Mouse (Mus musculus): ENCODE measurements at regions not wholly inside any gene's neighbourhood (a gene's known extent, or its start where the extent isn't known, plus 50 kb on each side); places are given as distances from the start of the nearest gene placed in this dataset.

- Histone ChIP-seq H3K4me1 (no peaks in the 10 kb centered on the region), H3K27ac (no peak overlapping the region), H3K36me3 (no peaks in the 10 kb centered on the region), H3K4me2 (no peak overlapping the region), H3K9me3 (no peaks in the 10 kb centered on the region), H3K9ac (no peak overlapping the region), H3K4me3 (replicated peaks) (no peak overlapping the region), H3K27me3 (replicated peaks) (no peaks in the 10 kb centered on the region)
- 51% methylated on average over 3 of the region's 3 CpGs for WGBS
- no peak for ATAC-seq (ENCODE audit: insufficient read depth, low FRiP score, low read depth)
Measured at GRCm38 (mm10) chr12:97953336-97953735, 305.9 kb downstream of the Galc start.

- no peaks in the 10 kb centered on the region for H3K4me1 ChIP-seq
- H3K4me2 ChIP-seq = no peak overlapping the region
- no peak overlapping the region for H3K4me3 ChIP-seq (replicated peaks)
- no peaks in the 10 kb centered on the region for H3K27me3 ChIP-seq (replicated peaks)
- 65% methylated on average over 8 of the region's 8 CpGs for WGBS
- H3K9me3 ChIP-seq = no peaks in the 10 kb centered on the region
- H3K27ac ChIP-seq = no peak overlapping the region
- H3K36me3 ChIP-seq = no peaks in the 10 kb centered on the region
- no peak overlapping the region for H3K9ac ChIP-seq
- ATAC-seq (ENCODE audit: insufficient read depth, low FRiP score, low read depth) = no peak
Measured at GRCm38 (mm10) chr12:97952204-97952603, 307.1 kb downstream of the Galc start.

- ATAC-seq (ENCODE audit: insufficient read depth, low FRiP score, low read depth) = no peak
- no peak overlapping the region for H3K27ac ChIP-seq
- 77% methylated on average over 3 of the region's 3 CpGs for WGBS
Measured at GRCm38 (mm10) chr12:97950072-97950471, 309.2 kb downstream of the Galc start.

GRCm38 (mm10) chr12:97947421-97947820 is 311.8 kb downstream of the Galc start:
- H3K4me1 ChIP-seq = no peaks in the 10 kb centered on the region
- no peak overlapping the region for H3K27ac ChIP-seq
- H3K4me2 ChIP-seq = no peak overlapping the region
- no peaks in the 10 kb centered on the region for H3K9me3 ChIP-seq
- no peak overlapping the region for H3K9ac ChIP-seq
- ATAC-seq (ENCODE audit: insufficient read depth, low FRiP score, low read depth) = no peak
- 64% methylated on average over 8 of the region's 8 CpGs for WGBS
- no peaks in the 10 kb centered on the region for H3K27me3 ChIP-seq (replicated peaks)
- no peaks in the 10 kb centered on the region for H3K36me3 ChIP-seq
- H3K4me3 ChIP-seq (replicated peaks) = no peak overlapping the region

More at GRCm38 (mm10) chr12:97950072-97950471, 309.2 kb downstream of the Galc start:
- H3K4me1 ChIP-seq = no peaks in the 10 kb centered on the region
- H3K4me2 ChIP-seq = no peak overlapping the region
- H3K9me3 ChIP-seq = no peaks in the 10 kb centered on the region
- H3K27me3 ChIP-seq (replicated peaks) = no peaks in the 10 kb centered on the region
- H3K36me3 ChIP-seq = no peaks in the 10 kb centered on the region
- no peak overlapping the region for H3K4me3 ChIP-seq (replicated peaks)
- no peak overlapping the region for H3K9ac ChIP-seq

- Histone ChIP-seq H3K4me1 (no peaks in the 10 kb centered on the region), H3K4me3 (replicated peaks) (no peak overlapping the region), H3K27ac (no peak overlapping the region), H3K4me2 (no peak overlapping the region), H3K9me3 (no peaks in the 10 kb centered on the region), H3K36me3 (no peaks in the 10 kb centered on the region), H3K27me3 (replicated peaks) (no peaks in the 10 kb centered on the region), H3K9ac (no peak overlapping the region)
- 65% methylated on average over 5 of the region's 5 CpGs for WGBS
- no peak for ATAC-seq (ENCODE audit: insufficient read depth, low FRiP score, low read depth)
Measured at GRCm38 (mm10) chr12:97938361-97938760, 320.9 kb downstream of the Galc start.

- Histone ChIP-seq H3K9me3 (no peaks in the 10 kb centered on the region), H3K36me3 (no peaks in the 10 kb centered on the region), H3K4me2 (no peak overlapping the region), H3K9ac (no peak overlapping the region), H3K27ac (no peak overlapping the region), H3K4me3 (replicated peaks) (no peak overlapping the region), H3K27me3 (replicated peaks) (no peaks in the 10 kb centered on the region), H3K4me1 (no peaks in the 10 kb centered on the region)
- no peak for ATAC-seq (ENCODE audit: insufficient read depth, low FRiP score, low read depth)
- WGBS = 58% methylated on average over 5 of the region's 5 CpGs
Measured at GRCm38 (mm10) chr12:97929877-97930276, 329.4 kb downstream of the Galc start.

- Histone ChIP-seq H3K27me3 (replicated peaks) (no peaks in the 10 kb centered on the region), H3K36me3 (no peaks in the 10 kb centered on the region), H3K27ac (no peak overlapping the region), H3K4me1 (no peaks in the 10 kb centered on the region), H3K9ac (no peak overlapping the region), H3K9me3 (no peaks in the 10 kb centered on the region), H3K4me3 (replicated peaks) (no peak overlapping the region), H3K4me2 (no peak overlapping the region)
- no peak for ATAC-seq (ENCODE audit: insufficient read depth, low FRiP score, low read depth)
- WGBS = 74% methylated on average over 1 of the region's 1 CpGs
Measured at GRCm38 (mm10) chr12:97927036-97927435, 332.2 kb downstream of the Galc start.

- H3K27ac ChIP-seq = no peak overlapping the region
- no peaks in the 10 kb centered on the region for H3K27me3 ChIP-seq (replicated peaks)
- WGBS = 70% methylated on average over 21 of the region's 21 CpGs
- H3K9me3 ChIP-seq = no peaks in the 10 kb centered on the region
- no peak for ATAC-seq (ENCODE audit: insufficient read depth, low FRiP score, low read depth)
- H3K36me3 ChIP-seq = no peaks in the 10 kb centered on the region
- no peak overlapping the region for H3K9ac ChIP-seq
- no peaks in the 10 kb centered on the region for H3K4me1 ChIP-seq
- no peak overlapping the region for H3K4me2 ChIP-seq
- H3K4me3 ChIP-seq (replicated peaks) = no peak overlapping the region
Measured at GRCm38 (mm10) chr12:97921349-97922264, 337.7 kb downstream of the Galc start.

- Histone ChIP-seq H3K4me1 (no peaks in the 10 kb centered on the region), H3K9me3 (no peaks in the 10 kb centered on the region), H3K27me3 (replicated peaks) (no peaks in the 10 kb centered on the region), H3K9ac (no peak overlapping the region), H3K27ac (no peak overlapping the region), H3K4me3 (replicated peaks) (no peak overlapping the region), H3K4me2 (no peak overlapping the region), H3K36me3 (no peaks in the 10 kb centered on the region)
- WGBS = 90% methylated on average over 3 of the region's 3 CpGs
- ATAC-seq (ENCODE audit: insufficient read depth, low FRiP score, low read depth) = no peak
Measured at GRCm38 (mm10) chr12:97918416-97918815, 340.8 kb downstream of the Galc start.

GRCm38 (mm10) chr12:97915026-97915425 is 344.2 kb downstream of the Galc start:
- Histone ChIP-seq H3K27me3 (replicated peaks) (no peaks in the 10 kb centered on the region), H3K27ac (no peak overlapping the region), H3K4me3 (replicated peaks) (no peak overlapping the region), H3K9me3 (no peaks in the 10 kb centered on the region), H3K4me1 (no peaks in the 10 kb centered on the region), H3K9ac (no peak overlapping the region), H3K4me2 (no peak overlapping the region), H3K36me3 (no peaks in the 10 kb centered on the region)
- no peak for ATAC-seq (ENCODE audit: insufficient read depth, low FRiP score, low read depth)
- WGBS = 78% methylated on average over 4 of the region's 4 CpGs

GRCm38 (mm10) chr12:97912730-97913129 is 346.5 kb downstream of the Galc start:
- no peaks in the 10 kb centered on the region for H3K36me3 ChIP-seq
- H3K4me2 ChIP-seq = no peak overlapping the region
- H3K9ac ChIP-seq = no peak overlapping the region
- H3K9me3 ChIP-seq = no peaks in the 10 kb centered on the region
- ATAC-seq (ENCODE audit: insufficient read depth, low FRiP score, low read depth) = no peak
- H3K4me1 ChIP-seq = no peaks in the 10 kb centered on the region
- H3K4me3 ChIP-seq (replicated peaks) = no peak overlapping the region
- 82% methylated on average over 1 of the region's 1 CpGs for WGBS
- no peak overlapping the region for H3K27ac ChIP-seq
- H3K27me3 ChIP-seq (replicated peaks) = no peaks in the 10 kb centered on the region

- Histone ChIP-seq H3K9ac (no peak overlapping the region), H3K4me2 (no peak overlapping the region), H3K9me3 (no peaks in the 10 kb centered on the region), H3K27ac (no peak overlapping the region), H3K27me3 (replicated peaks) (no peaks in the 10 kb centered on the region), H3K36me3 (no peaks in the 10 kb centered on the region), H3K4me3 (replicated peaks) (no peak overlapping the region), H3K4me1 (no peaks in the 10 kb centered on the region)
- no peak for ATAC-seq (ENCODE audit: insufficient read depth, low FRiP score, low read depth)
- 63% methylated on average over 5 of the region's 5 CpGs for WGBS
Measured at GRCm38 (mm10) chr12:97899266-97899665, 360.0 kb downstream of the Galc start.
